Mouse (Mus musculus): ENCODE results near the gene Gm49711.

DNA sequence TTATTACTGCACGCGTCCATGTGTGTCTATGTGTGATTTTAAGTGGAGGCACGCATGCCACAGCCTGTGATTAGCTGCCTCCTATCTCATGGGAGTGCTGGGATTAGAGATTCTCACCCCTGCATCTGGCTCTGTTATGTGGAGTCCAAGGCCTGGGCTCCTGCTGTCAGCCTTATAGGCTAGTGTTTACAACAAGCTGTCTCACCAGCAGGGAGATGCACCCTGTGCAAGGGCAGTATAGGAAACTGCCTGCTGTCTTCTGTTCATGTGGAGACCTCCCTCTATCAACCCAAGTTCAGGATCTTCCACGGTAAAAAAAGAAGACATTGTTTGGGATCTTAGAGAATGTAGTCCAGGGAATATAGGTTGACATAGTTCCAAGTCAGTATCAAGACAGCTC lies 92.9 kb downstream of the Gm49711 start:
- no peak for TF ChIP-seq CTCF (IDR thresholded peaks at IDR 0.05; ENCODE audit: low read depth)
- no peak for TF ChIP-seq EP300 (optimal IDR thresholded peaks at IDR 0.05)
